In genomic region chr3:154708150-154708549, GRCm38 (mm10) we compare ENCODE assay signal across 25 mouse cellular contexts. TPM values are rescaled to one million over a fixed set of nuclear protein-coding genes. Genes with fewer than 3 reads are reported as not detected.
A peak's percentile ranks its signal among the peaks of the same experiment; 100 is the strongest.
DNase-seq lines count a peak whose midpoint lies in the region; ATAC-seq lines count a peak whose summit lies in the region.
"Had no signal": no experiment of that assay in that cellular context is flagged by ENCODE, and none has a peak within 500 bp of the region (broad histone marks: within the 10 kb centered on the region; RNA-seq: fewer than 3 reads in every experiment).

No protein-coding gene starts in this region.

- H3K9me3 ChIP-seq in forebrain, embryonic 13.5 days (replicated peaks), result no peaks in the 10 kb centered on the region
- H3K9me3 ChIP-seq: embryonic facial prominence, embryonic 12.5 days; embryonic facial prominence, embryonic 15.5 days; forebrain, embryonic 15.5 days; hindbrain, embryonic 10.5 days; hindbrain, embryonic 13.5 days; intestine, embryonic 15.5 days had no signal

- H3K4me1 ChIP-seq in forebrain, embryonic 13.5 days, result no peaks in the 10 kb centered on the region
- H3K4me1 ChIP-seq: embryonic facial prominence, embryonic 12.5 days; embryonic facial prominence, embryonic 15.5 days; forebrain, embryonic 15.5 days; hindbrain, embryonic 10.5 days; intestine, embryonic 15.5 days had no signal

- H3K27me3 ChIP-seq in forebrain, embryonic 13.5 days, result no peaks in the 10 kb centered on the region
- H3K27me3 ChIP-seq: embryonic facial prominence, embryonic 12.5 days; embryonic facial prominence, embryonic 15.5 days; forebrain, embryonic 15.5 days; hindbrain, embryonic 13.5 days; intestine, embryonic 15.5 days had no signal

- peak; percentile 57 to 66 for DNase-seq in frontal cortex, adult 2 months (ENCODE audit: extremely low spot score in 1 of 2, low spot score in 1 of 2)
- DNase-seq in frontal cortex, postnatal 10 days (ENCODE audit: low spot score in 2 of 2), result no peak
- DNase-seq in right cerebral cortex, adult 2 months (ENCODE audit: low spot score in 2 of 2), result peak; percentile 42 to 46
- DNase-seq in right cerebral cortex, postnatal 10 days (ENCODE audit: low spot score in 2 of 2), result no peak
- peak; percentile 49 for DNase-seq in 3T3-L1 (ENCODE audit: low read depth, low spot score)
- DNase-seq in brain, adult 2 months (ENCODE audit: low read depth, low spot score), result peak; percentile 65
- DNase-seq: adrenal gland, adult 8-10 months; adrenal gland, postnatal 25 days; cerebellum, adult 2 months; cerebellum, adult 9-11 months; cerebellum, postnatal 25 days; gastrocnemius, postnatal 10 days; gastrocnemius, postnatal 36 days; heart, postnatal 36 days had no signal

- no peak overlapping the region for H3K4me3 ChIP-seq in forebrain, embryonic 13.5 days
- H3K4me3 ChIP-seq: embryonic facial prominence, embryonic 12.5 days; embryonic facial prominence, embryonic 15.5 days; forebrain, embryonic 15.5 days; hindbrain, embryonic 10.5 days; hindbrain, embryonic 13.5 days; intestine, embryonic 15.5 days had no signal

- WGBS in forebrain, embryonic 13.5 days, result 91% methylated on average over 3 of the region's 3 CpGs

- ATAC-seq in forebrain, embryonic 13.5 days, result no peak
- ATAC-seq: activated CD4-positive, CD25-positive, alpha-beta regulatory T cell, adult 4 months; CD4-positive, CD25-positive, alpha-beta regulatory T cell, adult 4 months; forebrain, embryonic 15.5 days; hindbrain, embryonic 16.5 days; intestine, embryonic 15.5 days had no signal

- no peak overlapping the region for H3K4me2 ChIP-seq in forebrain, embryonic 13.5 days
- H3K4me2 ChIP-seq: embryonic facial prominence, embryonic 12.5 days; embryonic facial prominence, embryonic 15.5 days; forebrain, embryonic 15.5 days; heart, embryonic 11.5 days; hindbrain, embryonic 13.5 days; intestine, embryonic 15.5 days had no signal

- no peak overlapping the region for H3K27ac ChIP-seq in forebrain, embryonic 13.5 days
- H3K27ac ChIP-seq: embryonic facial prominence, embryonic 12.5 days; embryonic facial prominence, embryonic 15.5 days; forebrain, embryonic 15.5 days; hindbrain, embryonic 10.5 days; hindbrain, embryonic 13.5 days; intestine, embryonic 15.5 days had no signal

- no peak overlapping the region for H3K9ac ChIP-seq in forebrain, embryonic 13.5 days
- H3K9ac ChIP-seq: embryonic facial prominence, embryonic 12.5 days; embryonic facial prominence, embryonic 15.5 days; forebrain, embryonic 15.5 days; hindbrain, embryonic 13.5 days; intestine, embryonic 15.5 days had no signal

- no peaks in the 10 kb centered on the region for H3K36me3 ChIP-seq in forebrain, embryonic 13.5 days (ENCODE audit: poor library complexity, severe bottlenecking)
- H3K36me3 ChIP-seq: embryonic facial prominence, embryonic 12.5 days; embryonic facial prominence, embryonic 15.5 days; forebrain, embryonic 15.5 days; hindbrain, embryonic 10.5 days; hindbrain, embryonic 13.5 days; intestine, embryonic 15.5 days had no signal

RNA-seq across cellular contexts. Expression of gene Erich3, which starts 44.5 kb away (rescaled TPM):
- 8.2 and 9.7 TPM in 2 replicates for polyA plus RNA-seq in frontal cortex, adult 2 months (2012; rRNA removed)
- 0.70 and 0.79 TPM in 2 replicates for polyA plus RNA-seq in forebrain, embryonic 13.5 days (2015; fragmentation: Nextera tagmentation; extraction: Ambion mirVana)
- polyA plus RNA-seq: activated CD4-positive, CD25-positive, alpha-beta regulatory T cell, adult 4 months; CD4-positive, CD25-positive, alpha-beta regulatory T cell, adult 4 months had no signal

Comparison
In these comparisons a context has a peak if more than half of its experiments do, and no peak if none do; other contexts are left out.
1. DNase-seq: peak in frontal cortex, adult 2 months (2 of 2), right cerebral cortex, adult 2 months (2 of 2), 3T3-L1 (single experiment) and brain, adult 2 months (single experiment); none in frontal cortex, postnatal 10 days (0 of 2) and right cerebral cortex, postnatal 10 days (0 of 2).